Mouse (Mus musculus) heart, adult 2 months (tissue): Measurements from ENCODE around the gene Tfr2. TPM values are rescaled to one million over a fixed set of nuclear protein-coding genes. Genes with fewer than 3 reads are reported as not detected.
A peak's percentile ranks its signal among the peaks of the same experiment; 100 is the strongest.
"Not testable (repeated sequence)": the region's sequence is repeated elsewhere in the genome, so short reads cannot be mapped to it uniquely, and the experiment has no call there.

Experiments
- DNase-seq, 2 experiments: peaks; one replicate each; pipeline ENCODE4 v3.0.0; 2021
- H3K27ac ChIP-seq: fragments of 200-600 bp; 2 replicates; pipeline ENCODE4 v1.8.1; 2022
- H3K27me3 ChIP-seq: fragments of 200-500 bp; 2 replicates; pipeline ENCODE4 v1.6.1; 2012; ENCODE audit warnings: mild to moderate bottlenecking, low read length, inconsistent platforms, mixed read lengths; ENCODE audit not compliant: control insufficient read depth, insufficient read depth
- H3K36me3 ChIP-seq: fragments of 200-500 bp; 2 replicates; pipeline ENCODE4 v1.6.1; 2012; ENCODE audit warnings: low read length, inconsistent platforms; ENCODE audit not compliant: control insufficient read depth, insufficient read depth
- H3K4me1 ChIP-seq: fragments of 200-500 bp; 2 replicates; pipeline ENCODE4 v1.6.1; 2011; ENCODE audit warnings: low read length; ENCODE audit not compliant: control insufficient read depth, insufficient read depth
- H3K4me3 ChIP-seq: fragments of 200-600 bp; 2 replicates; pipeline ENCODE4 v1.8.1; 2022
- H3K79me2 ChIP-seq: fragments of 200-500 bp; replicated peaks from 2 replicates; pipeline ENCODE4 v1.6.1; 2012; ENCODE audit warnings: mild to moderate bottlenecking, inconsistent platforms, low read length, moderate library complexity, mixed read lengths; ENCODE audit not compliant: control insufficient read depth, insufficient read depth
- H3K9ac ChIP-seq: fragments of 200-500 bp; 2 replicates; pipeline ENCODE4 v1.6.1; 2012; ENCODE audit warnings: low read depth, mild to moderate bottlenecking, control low read depth, inconsistent platforms, low read length, mixed read lengths
- CTCF ChIP-seq: fragments of 200-600 bp; IDR thresholded peaks from 2 replicates; pipeline ENCODE4 v1.8.1; 2022; ENCODE audit warnings: antibody characterized with exemption, mild to moderate bottlenecking, moderate library complexity
- EP300 ChIP-seq: fragments of 200-500 bp; IDR thresholded peaks from 2 replicates; pipeline ENCODE4 v1.6.1; 2011; ENCODE audit warnings: low read depth, low read length, control low read depth; ENCODE audit not compliant: insufficient read depth
- POLR2A ChIP-seq: fragments of 200-500 bp; IDR thresholded peaks from 2 replicates; pipeline ENCODE4 v1.6.1; 2011; ENCODE audit warnings: mild to moderate bottlenecking, low read depth, low read length, control low read depth; ENCODE audit not compliant: insufficient read depth
- WGBS: fragments of 180-500 bp; shearing (Covaris S2); methylation state at CpG from one replicate; pipeline ENCODE4 v1.1.7; 2018; 5-methylcytosine and 5-hydroxymethylcytosine counted together
- intact Hi-C: fragments of 180-260 bp; cut with DNase I; formaldehyde crosslinking; loops from one replicate; pipeline ENCODE4 v1.15.1; 2025
- polyA plus RNA-seq: library from polyadenylated mRNA; depleted of rRNA; stranded (reverse); fragments of >200 nt; gene quantifications from 2 replicates; pipeline ENCODE4 v1.2.3, GENCODE M21; 2012
- total RNA-seq, 2 experiments: library from RNA; stranded (reverse); gene quantifications; 2 replicates each; pipeline ENCODE4 v1.2.3; 2021

Gene Tfr2
- total and polyA plus RNA-seq, 3 experiments = 0.09 to 0.35 TPM; not detected in 1

- peak; percentile 41 to 47 for DNase-seq
- Histone ChIP-seq H3K36me3 (no peaks in the 10 kb centered on the region), H3K27me3 (no peaks in the 10 kb centered on the region), H3K4me1 (peaks cover 10% of the 10 kb centered on the region), H3K9ac (no peak overlapping the region), H3K79me2 (no peaks in the 10 kb centered on the region), H3K27ac (peak overlapping the region; percentile 20; the same call in 1 of the 2 replicates), H3K4me3 (no peak overlapping the region)
- 72% methylated on average over 5 of the region's 5 CpGs for WGBS
- TF ChIP-seq EP300 = no peak
- no peak for TF ChIP-seq CTCF
- TF ChIP-seq POLR2A = 0 out of 2 replicates have a peak, but pooled peaks have one; percentile 31
- intact Hi-C loops = no loop called here
Measured at GRCm38 (mm10) chr5:137613076-137613475, 43.4 kb downstream of the Tfr2 start.

GRCm38 (mm10) chr5:137613550-137613949 lies 43.9 kb downstream of the Tfr2 start, which contains the start of gene Pcolce:
Gene Pcolce (minus strand): TSS chr5:137613784.
- H3K9ac ChIP-seq = no peak within 1 kb of the TSS
- H3K27me3 ChIP-seq = no peaks in the 10 kb centered on the region
- H3K79me2 ChIP-seq = no peaks in the 10 kb centered on the region
- H3K36me3 ChIP-seq = no peaks in the 10 kb centered on the region
- 52% methylated on average over 11 of the region's 11 CpGs for WGBS
- intact Hi-C loops = no loop called here
- no peak within 1 kb of the TSS for H3K4me3 ChIP-seq
- peaks cover 10% of the 10 kb centered on the region for H3K4me1 ChIP-seq
- TF ChIP-seq EP300 (no peak), POLR2A (no peak)
- peak within 1 kb of the TSS; percentile 20; the same call in 1 of the 2 replicates for H3K27ac ChIP-seq
- peak; percentile 54 to 63 for DNase-seq

DNA sequence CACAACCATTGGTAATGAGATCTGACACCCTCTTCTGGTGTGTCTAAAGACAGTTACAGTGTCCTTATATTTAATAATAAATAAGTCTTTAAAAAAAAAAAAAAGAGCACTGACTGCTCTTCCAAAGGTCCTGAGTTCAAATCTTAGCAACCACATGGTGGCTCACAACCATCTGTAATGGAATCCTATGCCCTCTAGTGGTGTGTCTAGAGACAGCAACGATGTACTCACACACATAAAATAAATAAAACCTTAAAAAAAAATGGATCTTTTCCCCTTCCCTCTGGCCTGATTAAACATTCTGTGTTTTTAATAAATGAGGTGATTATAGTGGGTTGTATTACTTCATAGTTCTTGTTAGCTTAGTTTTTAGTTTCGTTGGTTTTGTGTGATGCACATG lies 45.3 kb downstream of the Tfr2 start:
- not testable (repeated sequence) for H3K9ac ChIP-seq
- 96% methylated on average over 2 of the region's 2 CpGs for WGBS

GRCm38 (mm10) chr5:137615347-137615746 lies 45.7 kb downstream of the Tfr2 start:
- TF ChIP-seq CTCF = no peak
- TF ChIP-seq POLR2A = no peak
- no peak for TF ChIP-seq EP300
- Histone ChIP-seq H3K27me3 (no peaks in the 10 kb centered on the region), H3K27ac (no peak overlapping the region), H3K9ac (no peak overlapping the region), H3K79me2 (no peaks in the 10 kb centered on the region), H3K4me1 (peaks cover 8% of the 10 kb centered on the region), H3K4me3 (no peak overlapping the region), H3K36me3 (no peaks in the 10 kb centered on the region)
- 84% methylated on average over 7 of the region's 7 CpGs for WGBS
- DNase-seq = no peak
- intact Hi-C loops = no loop called here

More for the DNA sequence above, 45.3 kb downstream of the Tfr2 start:
- DNase-seq, H3K4me1 ChIP-seq, H3K4me3 ChIP-seq, H3K36me3 ChIP-seq, intact Hi-C loops, H3K79me2 ChIP-seq, H3K27ac ChIP-seq, H3K27me3 ChIP-seq: not testable (repeated sequence)
- TF ChIP-seq CTCF = peak; percentile 38

DNA sequence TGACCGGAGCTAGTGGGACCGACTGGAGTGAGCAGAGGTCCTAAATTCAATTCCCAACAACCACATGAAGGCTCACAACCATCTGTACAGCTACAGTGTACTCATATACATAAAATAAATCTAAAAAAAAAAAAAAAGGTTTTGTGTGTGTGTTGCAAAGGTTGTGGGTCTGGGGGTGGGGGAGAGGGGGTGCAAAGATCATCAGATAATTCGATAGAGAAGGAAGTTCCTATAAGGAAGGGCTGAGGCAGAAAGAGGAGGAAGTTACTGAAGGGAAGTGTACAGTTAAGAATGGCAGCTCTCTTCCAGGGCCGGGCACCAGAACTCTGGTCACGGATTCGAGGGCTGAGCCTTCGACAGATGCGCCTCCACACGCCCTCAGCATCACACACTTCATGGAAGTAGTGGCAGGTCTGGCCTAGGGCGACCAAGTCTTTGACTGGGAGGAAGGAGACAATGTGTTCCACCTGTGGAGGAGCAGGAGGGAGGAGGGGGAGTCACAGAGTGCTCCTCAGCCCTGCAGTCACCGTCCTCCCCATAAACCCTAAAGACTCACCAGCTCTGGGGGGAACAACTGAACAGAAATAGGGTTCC lies 54.4 kb downstream of the Tfr2 start:
- Histone ChIP-seq H3K27me3 (no peaks in the 10 kb centered on the region), H3K36me3 (no peaks in the 10 kb centered on the region), H3K27ac (no peak overlapping the region), H3K9ac (no peak overlapping the region), H3K79me2 (no peaks in the 10 kb centered on the region), H3K4me3 (no peak overlapping the region), H3K4me1 (peaks cover 1% of the 10 kb centered on the region)
- TF ChIP-seq CTCF (no peak), EP300 (no peak)
- DNase-seq = no peak
- 60% methylated on average over 11 of the region's 11 CpGs for WGBS
- intact Hi-C loops = no loop called here

DNA sequence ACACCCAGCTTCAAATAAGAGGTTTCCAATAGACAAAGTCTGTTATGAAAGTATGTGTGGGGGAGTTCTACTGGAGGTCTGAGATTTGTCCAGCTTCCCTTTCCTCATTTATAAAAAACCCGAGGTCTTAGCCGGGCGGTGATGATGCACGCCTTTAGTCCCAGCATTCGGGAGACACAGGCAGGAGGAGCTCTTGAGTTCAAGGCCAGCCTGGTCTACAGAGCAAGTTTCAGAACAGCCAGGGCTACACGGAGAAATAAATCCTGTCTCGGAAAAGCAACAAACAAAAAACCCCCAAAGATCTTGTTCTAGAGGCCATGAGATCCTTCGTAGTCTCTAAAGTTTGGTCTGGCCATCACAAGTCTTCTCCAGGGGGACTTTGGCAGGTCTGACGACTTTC lies 58.4 kb downstream of the Tfr2 start:
- TF ChIP-seq EP300 = no peak
- TF ChIP-seq POLR2A = peak; percentile 33; the same call in 1 of the 2 replicates
- peak; percentile 41 for TF ChIP-seq CTCF
- peak in 1 of 2 experiments; percentile 64 for DNase-seq
- H3K4me3 ChIP-seq = peak overlapping the region; percentile 95
- H3K9ac ChIP-seq = peak overlapping the region; percentile 72
- whole genome bisulfite sequencing = under 1% methylated on average over 9 of the region's 9 CpGs
- H3K36me3 ChIP-seq = no peaks in the 10 kb centered on the region
- no peaks in the 10 kb centered on the region for H3K27me3 ChIP-seq
- H3K27ac ChIP-seq = peak overlapping the region; percentile 93
- intact Hi-C loops = loop anchor here (1.0 to 2.0 kb wide), 3 partner anchors 18 to 95 kb away; partner anchors contain the start of genes Epo, Gnb2 and Mospd3
- H3K79me2 ChIP-seq = no peaks in the 10 kb centered on the region; the same call in none of the 2 replicates
- peaks cover 12% of the 10 kb centered on the region for H3K4me1 ChIP-seq
